Comparison of ENCODE assay signal across 9 mouse cellular contexts in genomic region chr5:118004619-118005018, GRCm38 (mm10). TPM values are rescaled to one million over a fixed set of nuclear protein-coding genes. Genes with fewer than 3 reads are reported as not detected.
DNase-seq lines count a peak whose midpoint lies in the region; ATAC-seq and TF ChIP-seq lines count a peak whose summit lies in the region.
"Had no signal": no experiment of that assay in that cellular context is flagged by ENCODE, and none has a peak within 500 bp of the region (broad histone marks: within the 10 kb centered on the region; RNA-seq: fewer than 3 reads in every experiment).

No protein-coding gene starts in this region.

- H3K4me3 ChIP-seq in forebrain, embryonic 11.5 days (ENCODE audit: low read depth, low read length): no peak overlapping the region
- H3K4me3 ChIP-seq in forebrain, embryonic 15.5 days: no peak overlapping the region
- no peak overlapping the region for H3K4me3 ChIP-seq in neural tube, embryonic 15.5 days (replicated peaks)
- no peak overlapping the region for H3K4me3 ChIP-seq in cerebellum, adult 2 months (replicated peaks; ENCODE audit: insufficient read depth, low read depth, low read length)
- no peak overlapping the region for H3K4me3 ChIP-seq in lung, postnatal 0 days (ENCODE audit: low read depth, low read length)

- H3K9ac ChIP-seq in forebrain, embryonic 11.5 days (ENCODE audit: low read length): no peak overlapping the region
- no peak overlapping the region for H3K9ac ChIP-seq in forebrain, embryonic 15.5 days (replicated peaks)
- no peak overlapping the region for H3K9ac ChIP-seq in neural tube, embryonic 15.5 days (replicated peaks)
- no peak overlapping the region for H3K9ac ChIP-seq in lung, postnatal 0 days (replicated peaks; ENCODE audit: low read depth)

- DNase-seq in forebrain, embryonic 11.5 days (ENCODE audit: low spot score): peak; percentile 73
- peak; percentile 38 for DNase-seq in neural tube, embryonic 10.5 days (ENCODE audit: extremely low spot score, low spot score)
- peak; percentile 67 to 77 for DNase-seq in cerebellum, adult 2 months
- DNase-seq in induced T-regulatory cell, adult 2 months (ENCODE audit: low read depth): peak; percentile 78
- peak; percentile 50 for DNase-seq in lung, postnatal 0 days (ENCODE audit: low spot score)
- DNase-seq in spleen, postnatal 10 days (ENCODE audit: low spot score in 2 of 2): peak; percentile 39 to 77

- no peaks in the 10 kb centered on the region for H3K9me3 ChIP-seq in forebrain, embryonic 11.5 days (ENCODE audit: control insufficient read depth, low read length)
- no peaks in the 10 kb centered on the region for H3K9me3 ChIP-seq in forebrain, embryonic 15.5 days
- no peaks in the 10 kb centered on the region for H3K9me3 ChIP-seq in neural tube, embryonic 15.5 days (replicated peaks)
- no peaks in the 10 kb centered on the region for H3K9me3 ChIP-seq in lung, postnatal 0 days (ENCODE audit: low read length)

- H3K36me3 ChIP-seq in forebrain, embryonic 11.5 days (ENCODE audit: control insufficient read depth, insufficient read depth, low read length): peaks cover 25% of the 10 kb centered on the region
- peaks cover 95% of the 10 kb centered on the region for H3K36me3 ChIP-seq in forebrain, embryonic 15.5 days
- H3K36me3 ChIP-seq in neural tube, embryonic 15.5 days: peaks cover 94% of the 10 kb centered on the region
- H3K36me3 ChIP-seq in lung, postnatal 0 days (ENCODE audit: insufficient read depth, low read length): peaks cover 17% of the 10 kb centered on the region

- TF ChIP-seq POLR2A in cerebellum, adult 2 months (IDR thresholded peaks at IDR 0.05; ENCODE audit: borderline replicate concordance, insufficient read depth, low read length): no peak

- 72% methylated on average over 8 of the region's 8 CpGs for WGBS in forebrain, embryonic 11.5 days
- 69% methylated on average over 8 of the region's 8 CpGs for WGBS in forebrain, embryonic 15.5 days
- WGBS in neural tube, embryonic 15.5 days: 78% methylated on average over 8 of the region's 8 CpGs
- WGBS in cerebellum, adult 2 months: 55% methylated on average over 8 of the region's 8 CpGs
- 70% methylated on average over 8 of the region's 8 CpGs for WGBS in lung, postnatal 0 days

- peak; percentile 95 for TF ChIP-seq CTCF in cerebellum, adult 2 months (IDR thresholded peaks at IDR 0.05; ENCODE audit: borderline replicate concordance, insufficient read depth, low read depth, low read length)
- TF ChIP-seq CTCF in lung, postnatal 0 days (IDR thresholded peaks at IDR 0.05): peak; percentile 87

- no peak for TF ChIP-seq EP300 in lung, postnatal 0 days (IDR thresholded peaks at IDR 0.05)

- H3K27me3 ChIP-seq in forebrain, embryonic 11.5 days (ENCODE audit: control insufficient read depth, insufficient read depth, low read length): no peaks in the 10 kb centered on the region
- no peaks in the 10 kb centered on the region for H3K27me3 ChIP-seq in forebrain, embryonic 15.5 days
- no peaks in the 10 kb centered on the region for H3K27me3 ChIP-seq in neural tube, embryonic 15.5 days (replicated peaks)
- no peaks in the 10 kb centered on the region for H3K27me3 ChIP-seq in cerebellum, adult 2 months (ENCODE audit: control insufficient read depth, insufficient read depth, low read length)
- no peaks in the 10 kb centered on the region for H3K27me3 ChIP-seq in lung, postnatal 0 days (replicated peaks; ENCODE audit: insufficient read depth, low read length)
- H3K27me3 ChIP-seq: Patski had no signal

- H3K4me1 ChIP-seq in forebrain, embryonic 11.5 days (replicated peaks; ENCODE audit: control insufficient read depth, insufficient read depth, low read length): no peaks in the 10 kb centered on the region
- H3K4me1 ChIP-seq in forebrain, embryonic 15.5 days: 0 out of 2 replicates have a peak, but pooled peaks cover 2% of the 10 kb centered on the region
- no peaks in the 10 kb centered on the region for H3K4me1 ChIP-seq in neural tube, embryonic 15.5 days
- H3K4me1 ChIP-seq in cerebellum, adult 2 months (ENCODE audit: control insufficient read depth, insufficient read depth, low read length): peaks cover 42% of the 10 kb centered on the region
- H3K4me1 ChIP-seq in lung, postnatal 0 days (ENCODE audit: insufficient read depth, low read depth, low read length): no peaks in the 10 kb centered on the region

- ATAC-seq in forebrain, embryonic 11.5 days (replicated peaks; ENCODE audit: low FRiP score): no peak
- no peak for ATAC-seq in forebrain, embryonic 15.5 days (replicated peaks)
- ATAC-seq in neural tube, embryonic 15.5 days (ENCODE audit: low FRiP score): no peak
- no peak for ATAC-seq in lung, postnatal 0 days
- ATAC-seq: Patski had no signal

- H3K27ac ChIP-seq in forebrain, embryonic 11.5 days (ENCODE audit: low read depth, low read length): no peak overlapping the region
- H3K27ac ChIP-seq in forebrain, embryonic 15.5 days (replicated peaks): no peak overlapping the region
- H3K27ac ChIP-seq in neural tube, embryonic 15.5 days (replicated peaks): no peak overlapping the region
- H3K27ac ChIP-seq in cerebellum, adult 2 months (ENCODE audit: insufficient read depth, low read length): no peak overlapping the region
- no peak overlapping the region for H3K27ac ChIP-seq in lung, postnatal 0 days (ENCODE audit: low read length)

- H3K4me2 ChIP-seq in forebrain, embryonic 11.5 days (ENCODE audit: low read depth, low read length, severe bottlenecking): no peak overlapping the region
- H3K4me2 ChIP-seq in forebrain, embryonic 15.5 days (replicated peaks): no peak overlapping the region
- H3K4me2 ChIP-seq in neural tube, embryonic 15.5 days: no peak overlapping the region
- no peak overlapping the region for H3K4me2 ChIP-seq in lung, postnatal 0 days (replicated peaks; ENCODE audit: low read depth, low read length)

RNA-seq across cellular contexts. Expression of gene Tesc, which starts 22.9 kb away (rescaled TPM):
- 0.91 and 1.8 TPM in 2 replicates for polyA plus RNA-seq in forebrain, embryonic 11.5 days (2014; fragmentation: Nextera tagmentation; extraction: Ambion mirVana)
- 9.9 and 10.6 TPM in 2 replicates for polyA plus RNA-seq in forebrain, embryonic 15.5 days (2015; fragmentation: Nextera tagmentation; extraction: Ambion mirVana)
- 3.5 and 3.9 TPM in 2 replicates for polyA plus RNA-seq in neural tube, embryonic 15.5 days (2015; fragmentation: Nextera tagmentation; extraction: Ambion mirVana)
- 95.4 and 102 TPM in 2 replicates for polyA plus RNA-seq in cerebellum, adult 2 months (2012; rRNA removed)
- 1.5 and 1.6 TPM in 2 replicates for polyA plus RNA-seq in lung, postnatal 0 days (2015; fragmentation: Nextera tagmentation; extraction: Ambion mirVana)

RNA-seq across cellular contexts. Expression of gene Fbxo21, which starts 28.1 kb away (rescaled TPM):
- polyA plus RNA-seq in forebrain, embryonic 11.5 days (2014; fragmentation: Nextera tagmentation; extraction: Ambion mirVana): 122 and 130 TPM in 2 replicates
- polyA plus RNA-seq in forebrain, embryonic 15.5 days (2015; fragmentation: Nextera tagmentation; extraction: Ambion mirVana): 183 and 193 TPM in 2 replicates
- 127 and 143 TPM in 2 replicates for polyA plus RNA-seq in neural tube, embryonic 15.5 days (2015; fragmentation: Nextera tagmentation; extraction: Ambion mirVana)
- 114 and 124 TPM in 2 replicates for polyA plus RNA-seq in cerebellum, adult 2 months (2012; rRNA removed)
- polyA plus RNA-seq in lung, postnatal 0 days (2015; fragmentation: Nextera tagmentation; extraction: Ambion mirVana): 18.8 and 19.8 TPM in 2 replicates
